ENCODE assay signal across 8 mouse cellular contexts in genomic region chr13:63562972-63563780, GRCm38 (mm10). TPM values are rescaled to one million over a fixed set of nuclear protein-coding genes. Genes with fewer than 3 reads are reported as not detected.
DNase-seq lines count a peak whose midpoint lies in the region; ATAC-seq and TF ChIP-seq lines count a peak whose summit lies in the region.

No protein-coding gene starts in this region.

- DNase-seq in NIH3T3 (ENCODE audit: low read depth): peak; percentile 69
- peak; percentile 83 to 86 for DNase-seq in cerebellum, postnatal 10 days
- peak; percentile 78 for DNase-seq in gastrocnemius, adult 2 months
- DNase-seq in left cerebral cortex, postnatal 4 days: peak; percentile 83
- peak; percentile 91 for DNase-seq in midbrain, embryonic 10.5 days (ENCODE audit: low spot score)
- DNase-seq in skeletal muscle tissue, adult 2 months (ENCODE audit: low read depth, low spot score): peak; percentile 27

- peak overlapping the region; percentile 94 for H3K27ac ChIP-seq in gastrocnemius, adult 2 months
- peak overlapping the region; percentile 98 for H3K27ac ChIP-seq in hindbrain, embryonic 16.5 days (ENCODE audit: low read depth, low read length)
- peak overlapping the region; percentile 99 for H3K27ac ChIP-seq in midbrain, embryonic 10.5 days (replicated peaks)

- ATAC-seq in hindbrain, embryonic 16.5 days: peak; percentile 58
- no peak for ATAC-seq in erythroid progenitor cell, adult 5-6 weeks (replicated peaks; ENCODE audit: low FRiP score, poor library complexity, severe bottlenecking)

- no peaks in the 10 kb centered on the region for H3K9me3 ChIP-seq in hindbrain, embryonic 16.5 days (ENCODE audit: control insufficient read depth, low read length)
- no peaks in the 10 kb centered on the region for H3K9me3 ChIP-seq in midbrain, embryonic 10.5 days (replicated peaks)

- peak overlapping the region; percentile 79 for H3K4me3 ChIP-seq in gastrocnemius, adult 2 months
- H3K4me3 ChIP-seq in hindbrain, embryonic 16.5 days (ENCODE audit: low read length): peak overlapping the region; percentile 93
- peak overlapping the region; percentile 100 for H3K4me3 ChIP-seq in midbrain, embryonic 10.5 days

- peak overlapping the region; percentile 98 for H3K4me2 ChIP-seq in hindbrain, embryonic 16.5 days (ENCODE audit: low read length)

- peaks cover 32% of the 10 kb centered on the region for H3K4me1 ChIP-seq in hindbrain, embryonic 16.5 days (ENCODE audit: control insufficient read depth, insufficient read depth, low read depth, low read length)
- peaks cover 66% of the 10 kb centered on the region for H3K4me1 ChIP-seq in midbrain, embryonic 10.5 days

- no peak for TF ChIP-seq CTCF in gastrocnemius, adult 2 months (IDR thresholded peaks at IDR 0.05)

- no peaks in the 10 kb centered on the region for H3K27me3 ChIP-seq in hindbrain, embryonic 16.5 days (replicated peaks; ENCODE audit: control insufficient read depth, insufficient read depth, low read length)
- H3K27me3 ChIP-seq in midbrain, embryonic 10.5 days (ENCODE audit: low read depth, poor library complexity, severe bottlenecking): no peaks in the 10 kb centered on the region

- H3K36me3 ChIP-seq in hindbrain, embryonic 16.5 days (ENCODE audit: control insufficient read depth, insufficient read depth, low read length): no peaks in the 10 kb centered on the region
- H3K36me3 ChIP-seq in midbrain, embryonic 10.5 days: peaks cover 47% of the 10 kb centered on the region

- intact Hi-C loops in gastrocnemius, adult 2 months (cut with DNase I): loop anchor here (5.0 kb wide), 1 partner anchor 131 kb away; no protein-coding TSS in a partner anchor
- intact Hi-C loops in left cerebral cortex, postnatal 4 days (cut with DNase I): loop anchor here (10.0 kb wide), 3 partner anchors 128 to 472 kb away; no protein-coding TSS in a partner anchor

- peak overlapping the region; percentile 95 for H3K9ac ChIP-seq in hindbrain, embryonic 16.5 days (ENCODE audit: low read depth, low read length)

- under 1% methylated on average over 50 of the region's 51 CpGs for WGBS in hindbrain, embryonic 16.5 days
- under 1% methylated on average over 51 of the region's 51 CpGs for WGBS in midbrain, embryonic 10.5 days

RNA-seq across cellular contexts. Expression of gene Ptch1, which starts 10.2 kb away (rescaled TPM):
- total RNA-seq in gastrocnemius, adult 2 months (2021): 10 to 100 TPM in 1 of 2 experiments, 1 to 10 TPM in 1; 8.0 to 13.0 TPM
- 15.3 and 17.3 TPM in 2 replicates for polyA plus RNA-seq in hindbrain, embryonic 16.5 days (2015; fragmentation: Nextera tagmentation; extraction: Ambion mirVana)
- 10 to 100 TPM; 37.5 to 40.9 TPM for total RNA-seq in left cerebral cortex, postnatal 4 days (2021)
- 30.9 and 31.6 TPM in 2 replicates for polyA plus RNA-seq in midbrain, embryonic 10.5 days (2016; fragmentation: Nextera tagmentation; extraction: Ambion mirVana)
- total RNA-seq in erythroid progenitor cell, adult 5-6 weeks (2015; ENCODE audit: low replicate concordance): 4.0 and 6.3 TPM in 2 replicates
- total RNA-seq in erythroid progenitor cell, adult 5-6 weeks (2017; ENCODE audit: low replicate concordance): 1.6 and 2.6 TPM in 2 replicates

Comparison
In these comparisons a context has a peak if more than half of its experiments do, and no peak if none do; other contexts are left out.
1. DNase-seq: peak in every context shown above with its lines; median percentile 91 in midbrain, embryonic 10.5 days; 84 in cerebellum, postnatal 10 days; 83 in left cerebral cortex, postnatal 4 days; 78 in gastrocnemius, adult 2 months; 69 in NIH3T3; 27 in skeletal muscle tissue, adult 2 months.